Mouse (Mus musculus) myocyte (in vitro differentiated cells): ENCODE results near the gene Ankle2.

Source experiments
- CEBPB ChIP-seq: IDR thresholded peaks from 2 replicates; pipeline ENCODE4 v1.6.1; 2011; ENCODE audit warnings: mild to moderate bottlenecking, moderate library complexity; ENCODE audit not compliant: poor library complexity, insufficient read depth, severe bottlenecking
- MAX ChIP-seq: IDR thresholded peaks from one replicate; pipeline ENCODE4 v1.6.1; 2011; ENCODE audit warnings: low read depth, mild to moderate bottlenecking, control low read depth
- MYOD1 ChIP-seq, 3 experiments: IDR thresholded peaks; one replicate each; pipeline ENCODE4 v1.6.1; 2011; ENCODE audit warnings: control low read depth in 2 of 3, low read depth in 2 of 3, mild to moderate bottlenecking in 2 of 3, moderate library complexity in 1 of 3; ENCODE audit not compliant: insufficient read length in 2 of 3, control insufficient read depth in 1 of 3
- POLR2A ChIP-seq: IDR thresholded peaks from one replicate; pipeline ENCODE4 v1.6.1; 2011; ENCODE audit warnings: low read depth, mild to moderate bottlenecking, control low read depth, moderate library complexity; ENCODE audit not compliant: insufficient read length
- POLR2AphosphoS2 ChIP-seq: IDR thresholded peaks from one replicate; pipeline ENCODE4 v1.6.1; 2011; ENCODE audit warnings: low read depth, control low read depth; ENCODE audit not compliant: insufficient read length
- USF1 ChIP-seq: IDR thresholded peaks from one replicate; pipeline ENCODE4 v1.6.1; 2011; ENCODE audit warnings: low read depth, mild to moderate bottlenecking, control low read depth, moderate library complexity

GRCm38 (mm10) chr5:110285770-110286445, 55.1 kb downstream of the Ankle2 start, which contains the start of the genes Pxmp2 and Pole:
- no peak for TF ChIP-seq MAX
- TF ChIP-seq POLR2A, result peak; percentile 73
- no peak for TF ChIP-seq CEBPB
- TF ChIP-seq USF1, result no peak
- no peak for TF ChIP-seq MYOD1 (IDR thresholded peaks at IDR 0.05; ENCODE audit: control insufficient read depth in 1 of 3, insufficient read length in 2 of 3, low read depth in 2 of 3)
- peak; percentile 58 for TF ChIP-seq POLR2AphosphoS2
